Mouse (Mus musculus) cerebellum, postnatal 10 days (tissue): Measurements from ENCODE around the gene Vmn1r211.
"Not testable (repeated sequence)": the region's sequence is repeated elsewhere in the genome, so short reads cannot be mapped to it uniquely, and the experiment has no call there.

Experiments
- DNase-seq, 2 experiments: peaks; one replicate each; pipeline ENCODE4 v3.0.0; 2021; ENCODE audit warnings: mixed read lengths in 2 of 2

Gene Vmn1r211

GRCm38 (mm10) chr13:22857461-22857860, at the start of gene Vmn1r211:
Vmn1r211 (minus strand) TSS chr13:22857561.
- DNase-seq = no peak

- DNase-seq = no peak
Measured at GRCm38 (mm10) chr13:22884105-22884504, 26.7 kb upstream of the Vmn1r211 start, which contains the start of gene Vmn1r212. Vmn1r212 (minus strand) TSS chr13:22884205.

GRCm38 (mm10) chr13:22879257-22879656, 21.9 kb upstream of the Vmn1r211 start:
- no peak for DNase-seq

GRCm38 (mm10) chr13:22854760-22855159, 2.6 kb downstream of the Vmn1r211 start:
- DNase-seq = no peak

GRCm38 (mm10) chr13:22846798-22847197, 10.6 kb downstream of the Vmn1r211 start:
- DNase-seq = no peak

GRCm38 (mm10) chr13:22844304-22844703, 13.1 kb downstream of the Vmn1r211 start:
- DNase-seq = not testable (repeated sequence)

- no peak for DNase-seq
Measured at GRCm38 (mm10) chr13:22831248-22831647, 26.1 kb downstream of the Vmn1r211 start, which contains the start of gene Vmn1r210. Vmn1r210 (minus strand) TSS chr13:22831348.

GRCm38 (mm10) chr13:22829395-22829794, 28.0 kb downstream of the Vmn1r211 start:
- DNase-seq = peak; percentile 0 to 3

- DNase-seq = not testable (repeated sequence)
Measured at GRCm38 (mm10) chr13:22821601-22822000, 35.8 kb downstream of the Vmn1r211 start.

- DNase-seq = not testable (repeated sequence)
Measured at GRCm38 (mm10) chr13:22809582-22809981, 47.8 kb downstream of the Vmn1r211 start, which contains the start of gene Vmn1r209. Vmn1r209 (minus strand) TSS chr13:22809682.
